Mouse (Mus musculus) cerebellum, postnatal 25 days (tissue): ENCODE results near the gene Zfp579.
"Not testable (repeated sequence)": the region's sequence is repeated elsewhere in the genome, so short reads cannot be mapped to it uniquely, and the experiment has no call there.

Experiments
- DNase-seq, 2 experiments: peaks; one replicate each; pipeline ENCODE4 v3.0.0; 2021; ENCODE audit warnings: mixed read lengths in 2 of 2

The Zfp579 gene

GRCm38 (mm10) chr7:5015118-5016001, 19.4 kb upstream of the Zfp579 start, which contains the start of gene Gm44973:
TSS of gene Gm44973 (plus strand) at chr7:5015496.
- peak; percentile 93 to 96 for DNase-seq

DNA sequence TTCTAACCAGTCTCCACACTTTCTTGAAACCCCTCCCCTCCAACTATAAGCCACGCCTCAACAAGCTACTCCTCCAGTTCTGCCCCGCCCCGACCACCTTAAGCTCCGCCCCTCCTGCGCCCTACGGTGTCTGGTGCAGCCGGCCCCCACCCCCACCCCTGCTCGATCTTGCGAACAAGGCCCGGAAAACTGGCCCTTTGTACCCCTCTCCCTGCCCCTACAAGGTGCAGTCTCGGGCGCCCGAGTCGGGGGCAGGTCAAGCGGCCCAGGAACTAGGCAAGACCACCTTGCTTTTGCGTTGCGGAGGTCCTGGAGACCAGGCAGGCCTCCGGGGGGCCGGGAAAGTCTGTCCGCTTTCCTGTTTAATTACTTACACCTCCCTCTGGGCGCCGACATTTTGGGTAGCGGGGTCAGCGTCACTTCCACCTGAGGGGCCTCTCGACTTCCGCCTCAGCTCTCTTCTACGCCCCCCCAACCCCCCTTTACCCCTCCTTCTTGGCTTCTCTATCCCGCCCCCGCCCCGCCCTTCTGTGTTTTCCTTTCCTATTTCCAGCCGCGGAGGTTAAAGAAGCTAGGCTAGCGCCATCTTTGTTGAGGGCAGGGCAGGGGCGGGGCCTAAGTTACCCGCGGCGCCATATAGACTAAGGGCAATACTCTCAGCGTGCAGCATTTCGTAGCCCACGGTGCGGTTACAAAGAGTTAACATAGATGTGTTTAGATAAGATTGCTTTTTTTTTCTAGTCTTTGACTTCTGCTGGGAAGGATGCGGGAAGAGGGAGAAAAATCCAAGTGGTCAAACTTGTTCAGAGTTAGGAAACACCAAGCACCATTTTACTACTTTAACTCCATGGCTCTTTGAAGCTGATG, 18.5 kb upstream of the Zfp579 start, which contains the start of the genes Zfp524 and Fiz1:
Zfp524 (plus strand) TSS at position 165 of the 867 bp plus-strand sequence.
Fiz1 (minus strand) TSS at position 447 of the 867 bp plus-strand sequence.
- peak; percentile 97 for DNase-seq

DNA sequence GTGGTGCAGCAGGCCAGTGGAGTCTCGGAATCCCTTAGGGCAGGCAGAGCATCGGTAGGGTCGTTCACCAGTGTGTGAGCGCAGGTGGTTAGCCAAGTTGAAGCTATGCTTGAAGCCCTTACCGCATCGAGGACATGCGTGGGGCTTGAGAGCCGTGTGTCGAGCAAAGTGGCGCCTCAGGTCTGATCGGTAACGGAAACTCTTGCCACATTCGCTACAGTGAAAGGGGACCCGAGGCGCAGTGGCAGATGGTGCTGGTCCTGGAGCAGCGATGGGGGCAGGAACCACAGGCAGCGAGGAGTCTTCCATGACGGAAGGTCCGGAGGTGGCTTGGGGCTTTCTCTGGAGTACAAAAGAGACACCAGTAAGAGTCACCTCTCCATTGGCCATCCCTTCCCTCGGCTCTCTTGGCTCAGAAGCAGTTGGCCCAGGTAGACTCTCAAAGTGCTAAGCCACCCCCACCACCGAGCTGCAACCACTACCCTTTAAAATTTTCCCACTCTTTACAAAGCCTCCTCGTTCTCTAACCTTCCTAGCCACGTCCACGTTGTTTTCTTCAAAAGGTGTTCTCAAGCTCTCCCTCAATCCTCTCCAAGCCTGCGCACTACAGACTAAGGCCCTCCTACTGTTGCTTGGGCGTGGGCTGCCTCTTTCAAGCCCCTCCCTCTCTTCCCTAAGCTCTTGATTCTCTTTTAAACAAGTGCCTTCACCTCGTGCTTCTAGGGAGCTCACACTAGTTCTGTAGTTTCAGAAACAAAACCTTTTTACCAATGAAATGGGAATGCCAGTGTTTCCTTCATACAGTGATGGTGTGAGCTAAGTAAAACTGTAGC, 16.9 kb upstream of the Zfp579 start:
- no peak for DNase-seq

GRCm38 (mm10) chr7:5008229-5008628, 12.3 kb upstream of the Zfp579 start:
- no peak for DNase-seq

GRCm38 (mm10) chr7:5002876-5003275, 6.9 kb upstream of the Zfp579 start:
- not testable (repeated sequence) for DNase-seq

- peak in 1 of 2 experiments; percentile 47 for DNase-seq
These were observed 3.9 kb upstream of the Zfp579 start for GRCm38 (mm10) chr7:4999876-5000275.

DNA sequence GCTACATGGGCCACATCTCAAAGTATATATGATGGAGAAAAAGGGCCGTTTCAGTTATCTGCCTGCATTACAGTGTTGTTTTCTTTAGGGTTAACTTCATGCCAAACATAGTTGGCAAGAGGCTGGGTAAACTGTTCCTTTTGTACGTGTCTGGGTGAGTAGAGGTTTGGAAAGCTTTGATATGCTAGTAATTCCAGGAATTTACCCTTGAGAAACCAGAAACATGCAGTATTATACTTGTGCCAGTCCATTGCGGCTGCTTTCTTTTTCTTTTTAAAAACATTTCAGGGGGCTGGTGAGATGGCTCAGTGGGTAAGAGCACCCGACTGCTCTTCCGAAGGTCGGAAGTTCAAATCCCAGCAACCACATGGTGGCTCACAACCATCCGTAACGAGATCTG, 976 bp upstream of the Zfp579 start:
- DNase-seq, result no peak

DNA sequence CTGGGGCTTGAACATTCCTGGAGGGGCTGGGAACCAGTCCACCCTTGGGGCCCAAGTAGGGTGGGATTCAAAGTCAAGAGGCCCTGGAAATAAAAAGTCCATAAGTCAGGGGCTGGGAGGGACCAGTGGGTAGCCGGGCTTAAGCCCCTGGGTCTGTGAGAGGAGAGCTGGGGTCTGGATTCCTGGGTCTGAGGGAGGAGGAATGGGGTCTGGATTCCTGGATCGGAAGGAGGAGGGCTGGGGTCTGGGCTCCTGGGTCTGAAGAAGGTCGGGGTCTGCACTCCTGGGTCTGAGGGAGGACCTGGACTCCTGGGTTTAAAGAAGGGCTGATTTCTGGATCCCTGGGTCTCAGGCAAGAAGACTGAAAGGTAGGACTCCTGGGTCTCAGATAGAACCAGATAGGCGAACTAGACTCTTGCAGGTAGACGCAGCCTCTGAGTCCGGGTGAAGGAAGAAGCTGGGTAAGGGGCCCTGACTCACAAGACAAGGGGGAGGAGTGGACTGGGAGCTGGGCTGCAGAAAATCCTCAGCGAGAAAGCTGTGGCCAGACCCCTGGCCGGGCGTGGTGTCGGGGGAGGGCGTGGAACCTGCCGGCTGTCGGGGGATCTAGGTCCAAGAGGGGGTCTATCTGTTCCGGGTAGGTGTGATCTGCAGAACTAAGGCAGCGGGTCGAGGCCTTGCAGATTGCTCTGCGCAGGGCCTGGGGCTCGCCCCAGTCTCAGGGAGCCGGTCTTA, 523 bp downstream of the Zfp579 start:
- DNase-seq, result no peak

- peak; percentile 60 to 71 for DNase-seq
These were observed 1.8 kb downstream of the Zfp579 start for GRCm38 (mm10) chr7:4993999-4994788.

DNA sequence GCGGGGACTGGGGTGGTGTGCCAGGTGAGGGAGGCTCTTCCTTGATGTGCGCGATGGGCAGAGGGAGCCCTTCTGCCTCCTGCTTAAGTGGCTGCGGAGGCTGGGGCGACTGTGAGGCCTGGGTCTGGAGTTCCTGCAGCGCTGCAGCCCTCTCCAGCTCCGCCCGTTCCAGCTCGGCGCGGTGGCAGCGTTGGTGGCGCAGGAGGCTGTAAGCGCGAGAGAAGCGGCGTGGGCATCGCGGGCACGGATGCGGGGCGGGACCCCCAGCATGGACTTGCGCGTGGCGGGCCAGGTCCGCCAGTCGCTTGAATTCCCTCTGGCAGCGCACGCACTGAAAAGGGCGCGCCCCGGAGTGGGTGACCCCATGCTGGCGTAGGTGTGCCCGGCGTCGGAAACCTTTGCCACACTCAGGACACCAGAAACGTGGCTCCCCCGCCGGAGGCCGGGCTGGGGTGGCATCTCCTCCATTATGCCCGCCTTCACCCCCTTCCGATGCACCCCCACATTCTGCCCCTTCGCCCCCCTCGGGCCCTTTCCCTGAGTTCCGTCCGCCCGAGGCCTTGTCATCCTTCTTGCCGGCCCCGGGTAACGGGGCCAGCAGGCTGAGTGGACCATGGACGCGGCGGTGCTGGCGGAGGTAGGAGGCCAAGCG, 2.5 kb downstream of the Zfp579 start:
- peak; percentile 34 to 52 for DNase-seq

- no peak for DNase-seq
These were observed 7.7 kb downstream of the Zfp579 start for GRCm38 (mm10) chr7:4988250-4988649.

- no peak for DNase-seq
These were observed 19.1 kb downstream of the Zfp579 start for GRCm38 (mm10) chr7:4976832-4977231.

GRCm38 (mm10) chr7:4975455-4975854, 20.5 kb downstream of the Zfp579 start:
- DNase-seq, result no peak

DNA sequence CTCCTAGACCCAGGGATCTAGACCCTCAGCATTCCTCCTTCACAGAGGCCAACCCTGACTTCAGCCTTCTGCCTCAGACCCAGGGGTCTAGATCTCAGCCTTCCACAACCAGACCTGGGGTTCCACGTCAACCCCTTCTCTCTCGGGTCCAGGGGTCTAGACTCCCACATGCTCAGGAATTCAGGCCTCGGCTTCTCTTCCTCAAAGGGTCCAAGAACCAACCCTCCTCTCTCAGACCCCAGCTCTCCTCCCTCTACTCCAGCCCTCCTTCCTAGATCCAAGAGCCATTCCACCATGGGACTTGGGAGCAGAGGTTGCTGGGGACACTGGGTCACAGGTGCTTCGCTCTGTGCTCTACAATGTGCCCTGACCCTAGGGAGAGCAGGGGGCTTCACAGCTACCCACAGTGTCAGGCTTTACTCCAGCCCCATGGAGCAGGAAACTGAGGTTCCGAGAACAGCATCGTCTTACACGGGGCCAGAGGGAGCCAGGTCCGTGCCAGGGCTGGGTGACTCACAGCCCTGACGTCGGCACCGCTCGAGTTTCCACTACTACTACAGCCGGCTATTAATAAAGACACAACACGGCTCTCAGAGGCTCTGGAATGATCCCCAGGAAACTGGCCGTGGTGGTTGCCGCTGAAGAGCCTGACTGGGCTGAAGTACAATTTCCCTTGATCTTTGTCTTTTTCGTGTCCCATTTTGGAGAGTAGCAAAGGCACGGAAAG, 23.5 kb downstream of the Zfp579 start:
- DNase-seq, result no peak

- no peak for DNase-seq
These were observed 24.2 kb downstream of the Zfp579 start for GRCm38 (mm10) chr7:4971710-4972109.

GRCm38 (mm10) chr7:4971068-4971467, 24.9 kb downstream of the Zfp579 start, which contains the start of gene Sbk3:
TSS of gene Sbk3 (minus strand) at chr7:4971168.
- DNase-seq, result no peak

- no peak for DNase-seq
These were observed 31.0 kb downstream of the Zfp579 start for GRCm38 (mm10) chr7:4964988-4965387.

- DNase-seq, result peak; percentile 19 to 63
These were observed 31.7 kb downstream of the Zfp579 start, which contains the start of gene Sbk2 for GRCm38 (mm10) chr7:4964272-4964671. TSS of gene Sbk2 (minus strand) at chr7:4964406.

DNA sequence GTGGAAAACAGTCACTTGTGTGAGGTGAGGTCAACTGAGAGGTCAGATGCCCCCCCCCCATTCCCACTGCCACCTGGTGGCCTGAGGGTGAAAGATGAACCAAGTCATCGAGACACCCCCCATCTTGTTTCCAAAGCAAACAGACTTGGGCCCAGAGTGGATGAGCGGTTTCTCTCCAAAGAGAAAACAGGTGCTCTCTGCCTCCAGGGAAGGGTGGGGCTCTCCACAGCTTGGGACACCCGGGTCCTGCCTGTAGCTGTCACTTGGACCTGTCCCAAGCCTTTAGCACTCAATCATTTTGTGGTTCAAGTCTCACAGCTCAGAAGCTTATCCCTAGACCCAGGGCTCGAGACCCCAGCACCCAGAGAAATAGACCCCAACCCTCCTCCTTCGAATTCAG, 32.4 kb downstream of the Zfp579 start:
- no peak for DNase-seq
